Mouse (Mus musculus): ENCODE data around the gene Camkk1.

The Camkk1 gene

GRCm38 (mm10) chr11:73015391-73016102 lies 3.3 kb upstream of the Camkk1 start:
- peak; percentile 85 for DNase-seq

GRCm38 (mm10) chr11:73016103-73016420 lies 2.7 kb upstream of the Camkk1 start:
- no peak for DNase-seq

GRCm38 (mm10) chr11:73019147-73019795 lies 463 bp downstream of the Camkk1 start:
- DNase-seq, result peak; percentile 81

GRCm38 (mm10) chr11:73020953-73021800 lies 2.4 kb downstream of the Camkk1 start:
- peak; percentile 64 for DNase-seq

- DNase-seq, result peak; percentile 82
Observed at GRCm38 (mm10) chr11:73023099-73023498, 4.3 kb downstream of the Camkk1 start.

- peak; percentile 15 for DNase-seq
Observed at GRCm38 (mm10) chr11:73023827-73024226, 5.0 kb downstream of the Camkk1 start.

GRCm38 (mm10) chr11:73024236-73024904 lies 5.6 kb downstream of the Camkk1 start:
- peak; percentile 36 for DNase-seq

- no peak for DNase-seq
Observed at GRCm38 (mm10) chr11:73026961-73027360, 8.2 kb downstream of the Camkk1 start.

GRCm38 (mm10) chr11:73030821-73031498 lies 12.2 kb downstream of the Camkk1 start:
- peak; percentile 91 for DNase-seq

GRCm38 (mm10) chr11:73031536-73031935 lies 12.7 kb downstream of the Camkk1 start:
- DNase-seq, result peak; percentile 21

GRCm38 (mm10) chr11:73036077-73036476 lies 17.3 kb downstream of the Camkk1 start:
- DNase-seq, result peak; percentile 7

GRCm38 (mm10) chr11:73036889-73037288 lies 18.1 kb downstream of the Camkk1 start:
- peak; percentile 16 for DNase-seq

GRCm38 (mm10) chr11:73037691-73038090 lies 18.9 kb downstream of the Camkk1 start:
- peak; percentile 12 for DNase-seq

GRCm38 (mm10) chr11:73039102-73039799 lies 20.4 kb downstream of the Camkk1 start:
- DNase-seq, result peak; percentile 28

- DNase-seq, result peak; percentile 7
Observed at GRCm38 (mm10) chr11:73044229-73044755, 25.5 kb downstream of the Camkk1 start.

- DNase-seq, result no peak
Observed at GRCm38 (mm10) chr11:73044789-73045188, 26.0 kb downstream of the Camkk1 start.

GRCm38 (mm10) chr11:73047542-73047996 lies 28.8 kb downstream of the Camkk1 start, which contains the start of gene Ncbp3:
Gene Ncbp3, plus strand, starts transcription at chr11:73047783.
- peak; percentile 95 for DNase-seq

- DNase-seq, result no peak
Observed at GRCm38 (mm10) chr11:73048030-73048876, 29.4 kb downstream of the Camkk1 start.

- DNase-seq, result peak; percentile 60
Observed at GRCm38 (mm10) chr11:73049335-73049734, 30.5 kb downstream of the Camkk1 start.

- DNase-seq, result no peak
Observed at GRCm38 (mm10) chr11:73052795-73053194, 34.0 kb downstream of the Camkk1 start.
